Mouse (Mus musculus) gastrocnemius, adult 8-10 months (tissue): ENCODE measurements around the gene Arl2. TPM values are rescaled to one million over a fixed set of nuclear protein-coding genes. Genes with fewer than 3 reads are reported as not detected.

Experiments
- DNase-seq, 2 experiments: peaks; one replicate each; pipeline ENCODE4 v3.0.0; 2022; ENCODE audit warnings: low spot score in 2 of 2
- total RNA-seq, 4 experiments: library from RNA; stranded (reverse); gene quantifications; 2 replicates each; pipeline ENCODE4 v1.2.4; 2022

Gene Arl2
- total RNA-seq, 4 experiments from 2014 or later = 68.5 to 81.8 (median 69.9) TPM

- DNase-seq = no peak
Observed at GRCm38 (mm10) chr19:6126789-6127580, 14.4 kb downstream of the Arl2 start.

GRCm38 (mm10) chr19:6126289-6126688 is 15.1 kb downstream of the Arl2 start:
- no peak for DNase-seq

- DNase-seq = no peak
Observed at GRCm38 (mm10) chr19:6124898-6125297, 16.4 kb downstream of the Arl2 start.

GRCm38 (mm10) chr19:6123330-6123729 is 18.0 kb downstream of the Arl2 start:
- no peak for DNase-seq

GRCm38 (mm10) chr19:6121761-6122160 is 19.6 kb downstream of the Arl2 start:
- no peak for DNase-seq

GRCm38 (mm10) chr19:6118677-6119185 is 22.6 kb downstream of the Arl2 start:
- DNase-seq = no peak

- DNase-seq = peak; percentile 76 to 79
Observed at GRCm38 (mm10) chr19:6117986-6118676, 23.2 kb downstream of the Arl2 start, which contains the start of gene Sac3d1. Sac3d1 (minus strand) TSS chr19:6118650.

- DNase-seq = no peak
Observed at GRCm38 (mm10) chr19:6117346-6117985, 23.9 kb downstream of the Arl2 start.

GRCm38 (mm10) chr19:6116113-6116850 is 25.1 kb downstream of the Arl2 start:
- no peak for DNase-seq

- no peak for DNase-seq
Observed at GRCm38 (mm10) chr19:6113116-6113515, 28.2 kb downstream of the Arl2 start.

GRCm38 (mm10) chr19:6105586-6105985 is 35.8 kb downstream of the Arl2 start, which contains the start of gene Naaladl1:
Naaladl1 (plus strand) TSS chr19:6105782.
- no peak for DNase-seq

GRCm38 (mm10) chr19:6104476-6104875 is 36.9 kb downstream of the Arl2 start:
- no peak for DNase-seq

GRCm38 (mm10) chr19:6102169-6102853 is 39.0 kb downstream of the Arl2 start:
- DNase-seq = no peak

GRCm38 (mm10) chr19:6101186-6101585 is 40.2 kb downstream of the Arl2 start:
- no peak for DNase-seq

- no peak for DNase-seq
Observed at GRCm38 (mm10) chr19:6097847-6098246, 43.5 kb downstream of the Arl2 start.

- no peak for DNase-seq
Observed at GRCm38 (mm10) chr19:6094119-6094518, 47.2 kb downstream of the Arl2 start, which contains the start of gene AC131692.1. AC131692.1 (plus strand) TSS chr19:6094419.

- no peak for DNase-seq
Observed at GRCm38 (mm10) chr19:6088841-6089240, 52.5 kb downstream of the Arl2 start.

- no peak for DNase-seq
Observed at GRCm38 (mm10) chr19:6085417-6085879, 55.9 kb downstream of the Arl2 start.

- DNase-seq = peak; percentile 96 to 97
Observed at GRCm38 (mm10) chr19:6084478-6085248, 56.7 kb downstream of the Arl2 start, which contains the start of the genes Zfpl1 and Cdca5. Zfpl1 (minus strand) TSS chr19:6084956. Cdca5 (plus strand) TSS chr19:6084983.
